Mouse (Mus musculus): Measurements from ENCODE around the gene Vwa3a. TPM values are rescaled to one million over a fixed set of nuclear protein-coding genes. Genes with fewer than 3 reads are reported as not detected.

Vwa3a gene
- polyA plus RNA-seq, 1 experiment: 0.05 TPM

GRCm38 (mm10) chr7:120838436-120839160, 99.5 kb downstream of the Vwa3a start:
- Histone ChIP-seq H3K4me2 (ENCODE audit: low read depth) (no peak overlapping the region), H3ac (ENCODE audit: control insufficient read depth, insufficient read length) (no peak overlapping the region), H3K79me2 (ENCODE audit: control insufficient read depth, insufficient read depth) (no peaks in the 10 kb centered on the region), H3K4me3 (no peak overlapping the region), H3K36me3 (ENCODE audit: control insufficient read depth, insufficient read depth) (no peaks in the 10 kb centered on the region), H3K27me3 (ENCODE audit: control insufficient read depth, insufficient read depth, insufficient read length) (no peaks in the 10 kb centered on the region)
- TF ChIP-seq POLR2AphosphoS2 (IDR thresholded peaks at IDR 0.05; ENCODE audit: insufficient read length, low read depth): no peak
- TF ChIP-seq CEBPB (IDR thresholded peaks at IDR 0.05; ENCODE audit: insufficient read depth, poor library complexity, severe bottlenecking): no peak
- no peak for TF ChIP-seq REST (IDR thresholded peaks at IDR 0.05; ENCODE audit: insufficient read depth, insufficient read length)
- no peak for TF ChIP-seq MYOD1 (IDR thresholded peaks at IDR 0.05; ENCODE audit: control insufficient read depth in 1 of 3, insufficient read length in 2 of 3, low read depth in 2 of 3)

DNA sequence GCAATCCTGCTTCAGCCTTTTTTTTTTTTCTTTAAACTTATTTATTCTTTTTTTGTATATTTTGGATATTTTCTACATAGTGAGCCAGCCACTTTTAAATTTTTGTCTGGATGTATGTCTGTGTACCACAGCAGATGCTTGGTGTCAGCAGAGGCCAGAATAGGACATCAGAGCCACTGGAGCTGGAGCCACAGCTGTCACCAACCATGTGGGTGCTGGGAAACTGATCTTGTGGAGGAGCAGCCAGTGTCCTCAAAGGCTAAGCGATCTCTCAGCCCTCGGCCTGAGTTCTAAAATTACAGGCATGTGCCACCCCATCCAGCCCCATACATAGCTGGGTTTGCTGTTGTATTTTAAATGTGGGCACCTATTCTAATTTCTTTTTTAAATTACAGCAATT, 100.7 kb downstream of the Vwa3a start:
- H3K4me2 ChIP-seq (ENCODE audit: low read depth): no peak overlapping the region
- H3K79me2 ChIP-seq (ENCODE audit: control insufficient read depth, insufficient read depth): no peaks in the 10 kb centered on the region
- H3K4me3 ChIP-seq: no peak overlapping the region
- no peak overlapping the region for H3ac ChIP-seq (ENCODE audit: control insufficient read depth, insufficient read length)
- no peaks in the 10 kb centered on the region for H3K36me3 ChIP-seq (ENCODE audit: control insufficient read depth, insufficient read depth)
- TF ChIP-seq MAX (IDR thresholded peaks at IDR 0.05; ENCODE audit: low read depth): no peak
- TF ChIP-seq SRF (IDR thresholded peaks at IDR 0.05; ENCODE audit: control insufficient read depth, insufficient read length, low read depth): no peak
- peak in 2 of 3 experiments; percentile 65 to 84 for TF ChIP-seq MYOD1 (IDR thresholded peaks at IDR 0.05; ENCODE audit: control insufficient read depth in 1 of 3, insufficient read length in 2 of 3, low read depth in 2 of 3)
- TF ChIP-seq MYOG (IDR thresholded peaks at IDR 0.05; ENCODE audit: control insufficient read depth in 1 of 3, insufficient read depth in 1 of 3, insufficient read length in 2 of 3, low read depth in 2 of 3): peak; percentile 51 to 90 (median 61)
- TF ChIP-seq USF1 (IDR thresholded peaks at IDR 0.05; ENCODE audit: low read depth): no peak
- TF ChIP-seq CEBPB (IDR thresholded peaks at IDR 0.05; ENCODE audit: insufficient read depth, poor library complexity, severe bottlenecking): no peak
- TF ChIP-seq TCF3 (IDR thresholded peaks at IDR 0.05; ENCODE audit: insufficient read length, low read depth): no peak
- TF ChIP-seq POLR2AphosphoS2 (IDR thresholded peaks at IDR 0.05; ENCODE audit: insufficient read length, low read depth): no peak
- no peak for TF ChIP-seq POLR2A (IDR thresholded peaks at IDR 0.05; ENCODE audit: insufficient read length, low read depth)
- TF ChIP-seq E2F4 (IDR thresholded peaks at IDR 0.05; ENCODE audit: insufficient read depth): no peak
- peak; percentile 18 for TF ChIP-seq TCF12 (IDR thresholded peaks at IDR 0.05; ENCODE audit: insufficient read depth, poor library complexity, severe bottlenecking)
- no peak for TF ChIP-seq REST (IDR thresholded peaks at IDR 0.05; ENCODE audit: insufficient read depth, insufficient read length)
- H3K27me3 ChIP-seq (ENCODE audit: control insufficient read depth, insufficient read depth, insufficient read length): no peaks in the 10 kb centered on the region

DNA sequence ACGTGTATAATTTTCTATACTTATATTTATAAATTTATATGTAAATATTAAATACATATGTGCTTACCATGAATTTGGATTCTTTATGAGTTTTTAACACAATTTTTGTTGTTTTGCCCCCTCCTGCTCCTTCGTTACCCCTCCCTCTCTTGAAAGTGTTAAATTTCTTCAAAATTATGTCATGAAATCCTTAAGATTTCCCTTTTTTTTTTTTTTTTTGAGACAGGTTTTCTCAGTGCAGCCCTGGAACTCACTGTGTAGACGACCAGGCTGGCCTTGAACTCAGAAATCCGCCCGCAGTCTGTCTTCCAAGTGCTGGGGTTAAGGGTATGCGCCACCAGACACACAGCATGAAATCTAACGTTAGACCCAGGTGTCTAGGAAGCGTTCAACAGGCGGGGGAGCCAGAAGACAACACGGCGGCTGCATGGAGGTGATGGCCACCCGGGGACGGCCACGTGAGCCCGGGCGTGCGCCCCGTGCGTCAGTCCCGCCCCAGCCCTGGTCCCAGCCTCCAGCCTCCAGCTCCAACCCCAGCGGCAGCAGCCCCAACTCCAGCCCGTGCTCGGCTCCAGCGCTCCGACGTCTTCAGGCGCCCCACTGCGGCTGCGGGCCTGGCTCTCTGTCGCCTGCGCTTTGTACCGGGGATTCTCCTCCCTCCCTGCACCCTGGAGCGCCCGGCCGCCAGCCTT, 103.4 kb downstream of the Vwa3a start, which contains the start of gene Eef2k:
Gene Eef2k (plus strand): TSS at position 487 of the 692 bp plus-strand sequence.
- Histone ChIP-seq H3K27me3 (ENCODE audit: control insufficient read depth, insufficient read depth, insufficient read length) (no peaks in the 10 kb centered on the region), H3ac (ENCODE audit: control insufficient read depth, insufficient read length) (peak within 1 kb of the TSS; percentile 86), H3K4me2 (ENCODE audit: low read depth) (peak within 1 kb of the TSS; percentile 90), H3K4me3 (peak within 1 kb of the TSS; percentile 81), H3K79me2 (ENCODE audit: control insufficient read depth, insufficient read depth) (no peaks in the 10 kb centered on the region), H3K36me3 (ENCODE audit: control insufficient read depth, insufficient read depth) (peaks cover 3% of the 10 kb centered on the region)
- TF ChIP-seq POLR2A (IDR thresholded peaks at IDR 0.05; ENCODE audit: insufficient read length, low read depth) (peak; percentile 76), CEBPB (IDR thresholded peaks at IDR 0.05; ENCODE audit: insufficient read depth, poor library complexity, severe bottlenecking) (no peak), REST (IDR thresholded peaks at IDR 0.05; ENCODE audit: insufficient read depth, insufficient read length) (no peak), POLR2AphosphoS2 (IDR thresholded peaks at IDR 0.05; ENCODE audit: insufficient read length, low read depth) (peak; percentile 69), SRF (IDR thresholded peaks at IDR 0.05; ENCODE audit: control insufficient read depth, insufficient read length, low read depth) (peak; percentile 17)

GRCm38 (mm10) chr7:120843037-120843621, 104.0 kb downstream of the Vwa3a start:
- Histone ChIP-seq H3ac (ENCODE audit: control insufficient read depth, insufficient read length) (peak overlapping the region; percentile 86), H3K79me2 (ENCODE audit: control insufficient read depth, insufficient read depth) (no peaks in the 10 kb centered on the region), H3K27me3 (ENCODE audit: control insufficient read depth, insufficient read depth, insufficient read length) (no peaks in the 10 kb centered on the region), H3K36me3 (ENCODE audit: control insufficient read depth, insufficient read depth) (peaks cover 6% of the 10 kb centered on the region), H3K4me2 (ENCODE audit: low read depth) (peak overlapping the region; percentile 90), H3K4me3 (peak overlapping the region; percentile 81)
- TF ChIP-seq USF1 (IDR thresholded peaks at IDR 0.05; ENCODE audit: low read depth) (no peak), TCF3 (IDR thresholded peaks at IDR 0.05; ENCODE audit: insufficient read length, low read depth) (no peak), MYOG (IDR thresholded peaks at IDR 0.05; ENCODE audit: control insufficient read depth in 1 of 3, insufficient read depth in 1 of 3, insufficient read length in 2 of 3, low read depth in 2 of 3) (peak in 2 of 3 experiments; percentile 88 to 92), MAX (IDR thresholded peaks at IDR 0.05; ENCODE audit: low read depth) (no peak), E2F4 (IDR thresholded peaks at IDR 0.05; ENCODE audit: insufficient read depth) (no peak), CEBPB (IDR thresholded peaks at IDR 0.05; ENCODE audit: insufficient read depth, poor library complexity, severe bottlenecking) (no peak), TCF12 (IDR thresholded peaks at IDR 0.05; ENCODE audit: insufficient read depth, poor library complexity, severe bottlenecking) (no peak), MYOD1 (IDR thresholded peaks at IDR 0.05; ENCODE audit: control insufficient read depth in 1 of 3, insufficient read length in 2 of 3, low read depth in 2 of 3) (peak in 2 of 3 experiments; percentile 59 to 83), REST (IDR thresholded peaks at IDR 0.05; ENCODE audit: insufficient read depth, insufficient read length) (no peak), POLR2AphosphoS2 (IDR thresholded peaks at IDR 0.05; ENCODE audit: insufficient read length, low read depth) (no peak), SRF (IDR thresholded peaks at IDR 0.05; ENCODE audit: control insufficient read depth, insufficient read length, low read depth) (no peak), POLR2A (IDR thresholded peaks at IDR 0.05; ENCODE audit: insufficient read length, low read depth) (peak; percentile 48)

Data from myocyte (in vitro differentiated cells).